Mouse (Mus musculus) liver, embryonic 15.5 days (tissue): ENCODE measurements around the gene Nt5dc1. TPM values are rescaled to one million over a fixed set of nuclear protein-coding genes. Genes with fewer than 3 reads are reported as not detected.

Source experiments
- polyA plus RNA-seq: library from polyadenylated mRNA; unstranded; fragments of >200 nt; fragmentation: Nextera tagmentation; extraction: Ambion mirVana; gene quantifications from 2 replicates; pipeline ENCODE4 v1.2.1, GENCODE M21; 2015

Gene Nt5dc1
- polyA plus RNA-seq, 1 experiment from 2014 or later, result 7.4 TPM

Other genes with a start within 250 kb of the Nt5dc1 start
- gene Dse, start 210.8 kb downstream of the Nt5dc1 start, polyA plus RNA-seq, result 6.1 and 6.6 TPM in 2 replicates
- 26.2 and 27.2 TPM in 2 replicates for gene Tspyl1, start 136.4 kb downstream of the Nt5dc1 start, polyA plus RNA-seq
- 0.55 and 0.76 TPM in 2 replicates for gene Tspyl4, start 121.1 kb downstream of the Nt5dc1 start, polyA plus RNA-seq
- 0.07 and 0.09 TPM in 2 replicates for gene Col10a1, start 28.6 kb downstream of the Nt5dc1 start, polyA plus RNA-seq
- gene Frk, start 64.8 kb upstream of the Nt5dc1 start, polyA plus RNA-seq, result 1.3 and 1.4 TPM in 2 replicates